Mouse (Mus musculus) liver, embryonic 14.5 days (tissue): ENCODE data around the gene Il1r1.

Experiments used
- CTCF ChIP-seq: IDR thresholded peaks from 2 replicates; pipeline ENCODE4 v1.5.1; 2016; ENCODE audit warnings: antibody characterized with exemption, low read depth, control low read depth
- EP300 ChIP-seq: IDR thresholded peaks from 2 replicates; pipeline ENCODE4 v1.6.1; 2016; ENCODE audit warnings: antibody characterized with exemption, low read depth

GRCm38 (mm10) chr1:40243561-40243998 is 18.7 kb downstream of the Il1r1 start:
- TF ChIP-seq CTCF: no peak
- no peak for TF ChIP-seq EP300
